Mouse (Mus musculus) left cerebral cortex, adult 8-10 months (tissue): ENCODE data around the gene Adgrb3. TPM values are rescaled to one million over a fixed set of nuclear protein-coding genes. Genes with fewer than 3 reads are reported as not detected.

ENCODE experiments used
- DNase-seq, 2 experiments: peaks; one replicate each; pipeline ENCODE4 v3.0.0; 2022; ENCODE audit warnings: low spot score in 2 of 2
- total RNA-seq, 4 experiments: library from RNA; stranded (reverse); gene quantifications; 2 replicates each; pipeline ENCODE4 v1.2.4; 2022

Gene Adgrb3
- total RNA-seq = 100 to 1,000 TPM in 2 of 4 experiments, 10 to 100 TPM in 2; 96.1 to 108 (median 99.1) TPM

DNA sequence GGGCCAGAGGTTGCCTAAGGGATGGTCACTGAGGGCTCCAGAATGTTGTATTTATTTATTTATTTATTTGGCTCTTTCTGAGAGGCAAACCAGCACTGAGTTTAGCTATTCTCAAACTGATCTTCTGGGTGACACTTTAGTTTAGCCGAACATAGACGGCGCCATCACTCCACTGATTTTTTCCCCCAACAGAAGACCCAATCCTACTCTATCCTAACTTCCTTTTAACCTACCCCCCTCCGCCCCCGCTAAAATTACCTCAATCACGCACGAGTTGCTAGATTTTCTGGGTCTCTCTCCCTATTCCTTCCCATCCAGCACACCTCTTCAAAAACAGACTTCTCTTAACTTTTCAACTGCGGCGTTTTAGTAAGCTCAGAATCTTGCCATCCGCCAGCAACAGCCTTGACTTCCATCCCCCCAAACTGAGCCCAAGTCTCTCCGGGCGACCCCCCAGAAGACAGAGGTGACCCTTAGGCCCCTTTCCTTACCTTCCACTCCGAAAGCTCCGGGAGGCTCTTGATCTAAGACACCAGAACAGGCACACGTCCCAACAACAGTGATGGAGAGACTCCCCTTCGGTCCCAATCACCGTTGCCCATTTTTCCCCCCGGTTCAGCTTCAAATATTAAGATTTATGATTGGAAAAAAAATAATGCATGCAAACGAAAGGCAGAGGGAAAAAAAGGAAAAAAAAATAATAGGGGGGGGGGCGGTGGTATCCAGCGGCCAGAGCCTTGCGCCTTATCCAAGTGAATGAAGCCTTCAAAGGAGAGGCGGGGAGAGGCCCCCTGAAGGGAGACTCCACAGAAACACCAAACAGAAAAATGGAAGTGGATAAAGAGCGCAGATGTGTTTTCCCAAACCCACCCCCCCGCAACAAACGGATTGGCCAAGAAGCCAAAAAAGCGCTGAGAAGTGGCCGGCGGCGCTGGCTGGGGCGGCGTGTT lies at the start of gene Adgrb3:
Adgrb3 (minus strand) TSS at position 737 of the 950 bp plus-strand sequence.
- DNase-seq = peak; percentile 15 to 26

GRCm38 (mm10) chr1:25877526-25877925 lies 48.0 kb upstream of the Adgrb3 start:
- DNase-seq = peak in 1 of 2 experiments; percentile 7

GRCm38 (mm10) chr1:25857473-25857872 lies 28.0 kb upstream of the Adgrb3 start:
- no peak for DNase-seq

- no peak for DNase-seq
Measured at GRCm38 (mm10) chr1:25854451-25854978, 25.0 kb upstream of the Adgrb3 start.

DNA sequence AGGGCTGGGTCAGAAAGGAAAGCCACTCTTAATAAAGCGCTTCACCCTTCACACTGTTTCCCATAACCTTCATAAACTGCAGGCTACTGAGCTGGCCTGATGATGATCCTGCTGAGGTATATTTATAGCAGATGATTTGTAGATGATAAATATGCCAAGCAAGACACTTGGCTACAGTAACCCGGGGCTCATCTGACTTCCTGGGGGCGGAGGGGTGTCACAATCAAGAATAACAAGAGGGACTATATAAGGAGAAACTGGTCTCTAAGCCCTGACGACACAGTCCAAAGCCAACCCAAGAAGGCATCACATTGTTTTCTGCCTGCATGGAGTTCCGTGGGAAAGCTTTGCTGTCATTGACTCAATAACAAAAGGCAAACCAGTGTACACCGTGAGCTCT lies 2.8 kb upstream of the Adgrb3 start:
- DNase-seq = peak in 1 of 2 experiments; percentile 7

DNA sequence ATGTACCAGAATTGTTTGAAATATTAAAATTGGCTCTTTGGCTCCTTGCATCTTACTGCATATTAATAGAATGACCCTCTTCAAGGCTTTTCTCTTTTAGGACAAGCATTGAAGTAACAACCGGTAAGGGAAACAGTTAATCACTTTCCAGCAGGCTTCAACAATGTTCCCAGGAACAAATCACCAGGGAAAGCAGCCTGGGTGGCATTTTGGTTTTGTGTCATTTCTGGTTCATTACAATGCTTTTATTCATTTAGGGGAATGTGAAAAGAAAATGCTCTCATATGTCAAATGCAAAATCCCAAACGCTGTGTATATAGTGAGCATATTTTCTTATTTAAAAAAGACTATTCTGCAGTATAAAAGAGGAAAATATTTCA lies 2.0 kb upstream of the Adgrb3 start:
- DNase-seq = no peak

- peak in 1 of 2 experiments; percentile 9 for DNase-seq
Measured at GRCm38 (mm10) chr1:25830757-25831520, 1.4 kb upstream of the Adgrb3 start.

GRCm38 (mm10) chr1:25829921-25830751 lies 629 bp upstream of the Adgrb3 start:
- DNase-seq = peak; percentile 51 to 74

DNA sequence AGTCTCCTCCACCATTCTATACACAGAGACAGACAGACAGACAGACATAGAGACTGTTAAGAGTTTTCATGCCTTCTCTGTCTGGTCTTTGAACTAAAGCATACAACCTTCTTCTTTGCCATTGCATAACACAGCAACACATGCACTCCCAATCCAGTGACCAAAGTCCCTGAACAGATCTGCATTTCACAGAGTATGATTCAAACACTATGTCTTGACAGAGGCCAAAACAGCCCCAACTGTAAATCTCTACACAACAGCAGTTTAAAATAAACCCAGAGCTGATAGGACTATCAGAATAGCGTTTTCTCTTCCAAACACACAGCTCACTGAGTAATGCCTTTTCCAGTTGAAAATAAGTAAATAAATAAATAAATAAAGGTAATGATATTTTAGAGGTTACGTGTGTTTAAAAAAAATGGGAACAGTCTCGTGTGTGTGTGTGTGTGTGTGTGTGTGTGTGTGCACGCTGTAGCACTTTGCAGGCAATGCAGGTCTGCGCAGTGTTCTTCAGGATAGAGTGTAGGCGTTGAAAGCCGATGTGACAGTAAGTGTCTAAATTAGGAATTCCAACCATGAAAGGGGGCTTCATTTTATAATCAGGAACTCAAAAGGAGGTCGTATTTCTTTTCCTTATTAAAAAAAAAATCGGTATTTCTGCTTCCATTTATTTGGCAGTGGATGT lies 1.3 kb downstream of the Adgrb3 start:
- DNase-seq = peak in 1 of 2 experiments; percentile 39

DNA sequence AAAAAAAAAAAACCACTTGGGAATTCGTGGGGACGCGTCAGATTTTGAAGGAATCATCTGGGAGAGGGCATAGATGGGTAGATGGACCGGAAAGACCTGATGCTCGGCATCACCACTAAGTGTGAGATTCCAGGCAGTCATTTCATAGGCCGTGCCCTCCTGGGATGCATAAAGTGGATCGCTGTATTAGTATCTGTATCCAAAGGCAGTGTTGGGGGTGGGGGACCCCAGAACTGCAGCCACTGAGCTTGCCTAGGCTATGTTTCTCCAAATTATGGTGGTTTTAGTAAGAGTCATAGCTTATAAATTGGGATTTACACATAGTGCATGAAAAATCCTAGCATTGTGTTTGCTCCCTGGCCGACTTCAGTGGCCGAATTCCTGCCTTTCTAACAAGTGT lies 2.1 kb downstream of the Adgrb3 start:
- peak; percentile 15 to 25 for DNase-seq

- DNase-seq = peak; percentile 33 to 34
Measured at GRCm38 (mm10) chr1:25826771-25827170, 2.7 kb downstream of the Adgrb3 start.

GRCm38 (mm10) chr1:25824626-25825025 lies 4.9 kb downstream of the Adgrb3 start:
- peak in 1 of 2 experiments; percentile 23 for DNase-seq

DNA sequence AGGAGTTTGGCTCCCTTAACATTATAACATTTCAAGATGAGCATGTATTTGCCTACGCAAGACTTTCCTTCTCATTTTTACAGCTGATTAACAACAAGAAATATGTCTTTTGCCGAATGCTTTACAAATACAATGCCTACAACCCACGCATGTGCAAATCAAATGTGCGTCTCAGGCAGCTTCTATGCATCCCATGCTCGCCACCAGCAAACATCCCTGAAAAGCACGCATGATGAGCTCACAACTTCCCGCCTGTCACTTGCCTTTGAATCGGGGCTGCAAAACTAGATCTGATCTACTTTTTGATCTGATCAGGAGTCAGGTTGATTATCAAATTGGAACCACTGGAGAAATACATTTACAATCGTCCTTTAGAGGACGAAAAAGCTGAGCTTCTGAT lies 5.5 kb downstream of the Adgrb3 start:
- no peak for DNase-seq

DNA sequence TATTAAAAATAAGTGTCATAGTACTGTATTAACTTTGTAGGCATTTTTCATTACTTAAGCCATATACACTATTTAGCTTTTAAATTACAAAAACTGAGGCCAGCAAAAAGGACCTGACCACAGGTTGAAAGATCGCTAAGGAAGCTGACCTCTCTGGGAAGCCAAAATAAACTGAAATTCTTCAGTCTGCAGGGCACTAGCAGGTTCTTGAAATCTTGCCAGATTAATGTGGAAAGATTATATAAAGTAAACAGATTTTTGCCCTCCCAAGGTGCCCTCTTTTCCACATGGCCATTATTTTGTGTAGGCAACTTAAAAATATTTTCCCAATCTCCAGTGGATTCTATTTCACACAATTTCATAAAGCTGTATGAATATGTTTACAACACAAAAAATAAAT lies 14.0 kb downstream of the Adgrb3 start:
- no peak for DNase-seq

DNA sequence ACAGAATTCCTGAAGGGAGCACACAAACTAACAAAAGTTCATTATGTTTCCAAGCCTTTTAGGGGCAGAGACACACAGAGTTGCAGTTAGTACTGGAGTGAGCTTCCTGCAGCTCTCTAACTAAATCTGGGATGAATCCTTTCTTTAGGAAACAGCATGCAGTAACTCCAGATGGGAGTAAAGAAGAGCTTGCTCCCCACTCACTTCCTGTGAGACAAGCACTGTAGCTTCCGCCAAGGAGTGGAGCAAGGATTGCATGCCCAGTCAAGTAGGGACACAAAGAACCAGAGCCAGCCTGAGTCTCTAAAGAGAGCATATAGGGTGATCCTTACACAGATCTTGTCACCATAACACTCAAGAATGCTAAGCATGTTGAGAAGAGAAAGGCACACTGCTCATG lies 50.7 kb downstream of the Adgrb3 start:
- DNase-seq = no peak

DNA sequence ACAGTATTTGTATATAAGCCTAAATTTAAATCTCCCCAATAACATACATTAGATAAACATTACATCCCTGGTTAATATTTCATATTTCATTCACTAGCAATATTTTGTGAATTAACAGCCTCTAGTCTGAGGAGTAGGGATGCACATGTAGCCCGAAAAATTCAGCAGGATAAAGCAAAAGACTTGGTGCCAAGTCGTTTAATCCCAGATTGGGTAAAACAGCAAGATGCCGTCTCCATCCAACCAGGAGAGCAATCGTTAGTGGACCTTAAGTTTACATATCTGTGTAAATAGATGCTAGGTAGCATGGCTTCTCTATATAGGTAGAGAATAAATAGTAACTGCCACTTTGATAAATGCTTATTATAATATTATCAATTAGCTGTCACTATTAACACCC lies 52.0 kb downstream of the Adgrb3 start:
- DNase-seq = no peak

DNA sequence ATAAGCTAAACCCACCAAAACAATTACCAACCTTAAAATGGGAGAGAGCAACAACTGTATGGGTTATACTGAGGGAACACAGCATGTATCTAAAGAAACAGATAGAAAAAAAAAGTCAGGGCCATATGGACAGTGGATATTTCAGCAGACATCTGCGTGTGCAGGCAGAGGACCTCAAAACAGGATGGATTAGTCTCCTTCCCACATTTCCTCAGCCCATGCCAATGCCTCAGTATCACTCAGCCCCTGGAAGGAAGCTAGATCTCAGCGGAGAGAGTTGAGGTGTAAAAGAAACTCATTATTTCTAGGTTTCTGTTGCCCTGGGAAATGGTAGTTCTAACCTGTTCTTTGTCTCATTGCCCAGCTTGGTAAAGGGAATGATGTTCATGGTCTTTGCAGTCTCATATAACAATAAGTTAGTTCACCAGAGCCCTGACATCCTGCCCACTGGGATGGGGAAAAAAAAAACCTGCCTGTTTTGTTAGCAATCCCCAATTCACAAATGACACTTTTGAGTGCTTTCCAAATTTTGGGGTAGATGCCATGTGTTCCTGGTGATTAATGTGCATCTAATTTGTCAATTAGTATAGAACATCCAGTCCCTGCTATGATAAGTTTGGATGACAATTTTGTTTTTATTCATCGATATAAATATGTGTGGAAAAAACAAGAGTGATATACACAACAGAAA lies 53.9 kb downstream of the Adgrb3 start:
- no peak for DNase-seq

DNA sequence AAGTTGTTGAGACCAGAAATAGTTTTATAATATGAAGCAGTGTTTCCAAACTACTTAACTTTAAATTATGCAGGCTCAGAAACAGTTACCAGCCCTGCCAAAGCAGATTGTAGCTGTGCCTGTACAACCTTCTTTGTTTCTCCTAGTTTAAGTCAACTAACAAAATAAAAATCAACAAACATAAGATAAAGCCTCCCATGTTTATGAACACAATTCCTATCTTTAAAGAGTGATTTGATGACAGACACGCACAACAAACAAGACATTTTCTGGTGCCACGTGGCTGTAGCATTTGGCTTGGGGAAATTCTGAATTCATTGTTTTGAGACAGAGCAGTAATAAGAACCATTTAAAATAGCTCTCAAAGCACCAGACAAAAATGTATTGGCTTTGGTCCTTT lies 60.5 kb downstream of the Adgrb3 start:
- no peak for DNase-seq

DNA sequence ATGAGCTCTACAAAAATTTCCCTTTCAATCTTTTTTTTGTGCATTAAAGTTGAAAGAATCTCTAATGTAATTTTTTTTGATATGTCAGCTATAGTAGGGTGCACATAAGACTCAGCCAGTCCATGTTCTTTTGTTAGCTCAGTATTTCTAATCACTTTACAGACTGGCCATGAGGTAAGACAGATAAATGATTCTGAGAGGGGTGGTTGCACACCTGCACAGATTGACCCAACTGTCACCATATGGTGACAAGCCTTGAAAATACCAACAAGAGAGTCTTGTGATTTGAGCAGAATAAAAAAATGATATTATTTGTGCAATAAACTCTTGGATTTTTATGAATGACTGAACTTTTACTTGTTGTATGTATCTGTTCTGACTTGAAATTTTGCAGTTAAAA lies 74.2 kb downstream of the Adgrb3 start:
- no peak for DNase-seq

- no peak for DNase-seq
Measured at GRCm38 (mm10) chr1:25754528-25754927, 75.0 kb downstream of the Adgrb3 start.
